Mouse (Mus musculus): ENCODE data around the gene Gpr62.
A peak's percentile ranks its signal among the peaks of the same experiment; 100 is the strongest.

The Gpr62 gene

DNA sequence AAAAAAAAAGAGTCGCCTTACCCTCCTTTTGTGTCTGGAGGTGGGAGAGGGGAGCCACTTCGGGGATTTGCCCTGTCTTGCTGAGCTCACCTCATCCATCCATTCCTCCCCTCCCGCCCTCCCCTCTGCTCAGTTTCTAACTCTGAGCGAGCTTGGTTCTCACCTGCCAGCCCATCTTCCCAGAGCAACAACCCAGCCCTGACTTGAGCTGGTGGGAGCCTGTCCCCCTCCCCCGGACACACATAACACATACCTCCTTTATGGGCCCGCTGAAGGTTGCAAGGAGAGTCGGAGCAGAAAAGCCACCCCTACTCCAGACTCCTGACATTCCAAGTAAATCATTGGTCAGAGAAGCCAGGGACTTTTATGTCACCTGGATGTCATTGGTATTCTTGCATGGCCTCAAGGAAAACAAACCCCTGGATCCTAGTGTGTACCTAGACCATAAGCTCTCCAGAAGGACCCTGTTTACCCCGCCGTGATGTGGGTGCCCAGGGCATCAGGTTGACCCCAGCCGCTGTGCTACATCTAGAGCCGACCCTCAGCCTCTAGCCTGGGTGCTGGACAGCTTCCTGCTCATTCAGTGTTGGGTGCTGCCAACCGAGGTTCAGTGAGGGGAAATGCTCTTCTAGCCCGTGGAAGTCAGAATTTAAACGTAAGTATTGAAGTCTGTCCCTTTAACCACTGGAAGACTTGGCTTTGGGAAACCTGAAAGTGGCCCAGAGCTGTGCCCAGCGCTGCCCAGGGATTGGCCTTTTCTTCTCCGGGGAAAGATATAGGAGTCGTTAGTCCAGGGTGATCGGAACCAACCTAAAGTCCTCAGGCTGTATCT lies 44.5 kb downstream of the Gpr62 start:
- no peak for DNase-seq (ENCODE audit: low spot score)

DNA sequence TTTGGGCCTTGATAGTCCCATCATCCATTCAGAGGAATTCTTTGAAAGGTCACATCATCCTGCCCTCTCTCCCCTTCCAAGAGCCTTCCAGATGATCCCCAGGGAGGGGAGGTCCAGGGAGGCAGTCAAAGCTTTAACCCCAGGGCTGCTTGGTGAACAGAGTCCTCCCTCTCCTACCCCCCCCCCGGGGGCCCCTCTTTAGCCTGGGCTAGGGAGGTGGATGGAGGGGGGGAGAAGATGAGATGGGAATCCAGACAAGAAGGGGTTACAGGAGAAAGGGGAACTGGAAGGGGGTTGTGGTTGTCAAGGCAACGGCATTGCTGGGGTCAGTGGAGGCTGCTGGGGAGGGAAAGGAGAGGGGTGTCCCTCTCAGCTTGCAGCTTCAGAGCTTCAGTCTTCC lies 45.1 kb downstream of the Gpr62 start:
- DNase-seq (ENCODE audit: low spot score), result no peak

DNA sequence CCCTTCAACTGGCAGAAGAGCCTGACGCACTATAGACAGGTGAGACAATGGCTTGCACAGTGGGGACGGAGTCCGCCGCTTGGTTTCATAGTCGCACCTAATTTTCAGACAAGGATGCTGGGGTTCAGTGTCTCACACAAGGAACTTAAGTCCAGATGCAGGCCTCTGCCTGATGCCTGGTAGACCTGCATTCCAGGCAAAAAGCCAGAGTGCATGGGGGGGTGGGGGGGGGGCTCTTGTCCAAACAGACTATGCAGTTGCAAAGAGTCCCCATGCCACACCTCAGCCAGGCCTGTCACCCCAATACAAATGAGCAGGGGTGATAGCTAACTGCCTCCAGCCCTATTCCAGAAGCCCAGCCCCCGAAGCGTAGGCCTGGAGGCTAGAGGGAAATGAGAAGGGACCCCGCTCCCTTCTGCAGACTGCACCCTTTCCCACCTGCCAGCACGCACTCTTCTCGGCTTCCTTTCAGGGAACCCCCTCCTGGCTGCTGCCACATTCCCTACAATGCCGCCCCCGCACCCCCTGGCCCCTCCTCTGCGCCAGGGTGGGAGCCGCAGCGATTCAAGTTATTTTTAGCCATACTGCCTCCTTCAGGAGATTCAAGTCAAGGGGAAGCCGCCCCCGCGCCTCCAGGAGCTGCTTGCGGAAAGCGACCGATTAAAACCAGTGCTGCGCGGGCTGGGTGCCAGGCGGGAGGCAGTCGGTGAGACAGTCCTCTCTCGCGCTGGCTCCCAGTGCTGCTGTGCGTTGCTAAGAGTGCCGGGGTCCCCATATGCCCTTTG lies 47.7 kb downstream of the Gpr62 start:
- peak; percentile 45 for DNase-seq (ENCODE audit: low spot score)

DNA sequence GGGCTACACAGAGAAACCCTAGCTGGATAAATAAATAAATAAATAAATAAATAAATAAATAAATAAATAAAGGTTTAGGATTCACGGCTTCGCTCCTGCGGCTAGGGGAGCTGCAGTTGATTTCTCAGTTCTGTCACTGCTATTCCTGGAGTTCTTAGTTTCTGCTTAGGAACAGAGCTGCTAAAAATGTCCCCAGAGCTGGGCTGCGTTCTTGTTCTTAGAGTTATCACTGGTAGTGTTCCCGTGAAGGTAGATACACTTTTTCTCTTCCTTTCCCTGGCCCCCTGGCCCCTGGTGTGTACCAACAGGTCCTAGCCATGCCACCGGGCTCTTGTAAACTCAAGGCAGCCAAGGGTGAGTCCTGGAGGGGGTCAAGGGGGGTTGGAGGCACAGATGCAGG lies 48.9 kb downstream of the Gpr62 start:
- no peak for DNase-seq (ENCODE audit: low spot score)
